Mouse (Mus musculus) lung, adult 2 months (tissue): ENCODE results near the gene Pdcl3. TPM values are rescaled to one million over a fixed set of nuclear protein-coding genes. Genes with fewer than 3 reads are reported as not detected.

Experiments
- DNase-seq: peaks from one replicate; pipeline ENCODE4 v3.0.0; 2022
- H3K4me1 ChIP-seq: fragments of 200-500 bp; 2 replicates; pipeline ENCODE4 v1.6.1; 2011; ENCODE audit warnings: low read length; ENCODE audit not compliant: control insufficient read depth, insufficient read depth
- H3K4me3 ChIP-seq: fragments of 200-500 bp; replicated peaks from 2 replicates; pipeline ENCODE3; 2011; ENCODE audit warnings: low read depth, mild to moderate bottlenecking, control low read depth, low read length; ENCODE audit errors: extremely low read depth
- CTCF ChIP-seq: fragments of 200-500 bp; IDR thresholded peaks from 2 replicates; pipeline ENCODE4 v1.5.1; 2011; ENCODE audit warnings: mild to moderate bottlenecking, low read length, control low read depth; ENCODE audit not compliant: insufficient read depth
- POLR2A ChIP-seq: fragments of 200-500 bp; IDR thresholded peaks from 2 replicates; pipeline ENCODE4 v1.6.1; 2011; ENCODE audit warnings: low read depth, mild to moderate bottlenecking, control low read depth, low read length, borderline replicate concordance; ENCODE audit errors: extremely low read depth
- WGBS: fragments of 180-500 bp; shearing (Covaris S2); methylation state at CpG from one replicate; pipeline ENCODE4 v1.1.7; 2018; 5-methylcytosine and 5-hydroxymethylcytosine counted together
- polyA plus RNA-seq: library from polyadenylated mRNA; depleted of rRNA; stranded (reverse); fragments of >200 nt; gene quantifications from 2 replicates; pipeline ENCODE4 v1.2.3, GENCODE M21; 2012

Gene Pdcl3
- polyA plus RNA-seq, 1 experiment, result 44.5 TPM

DNA sequence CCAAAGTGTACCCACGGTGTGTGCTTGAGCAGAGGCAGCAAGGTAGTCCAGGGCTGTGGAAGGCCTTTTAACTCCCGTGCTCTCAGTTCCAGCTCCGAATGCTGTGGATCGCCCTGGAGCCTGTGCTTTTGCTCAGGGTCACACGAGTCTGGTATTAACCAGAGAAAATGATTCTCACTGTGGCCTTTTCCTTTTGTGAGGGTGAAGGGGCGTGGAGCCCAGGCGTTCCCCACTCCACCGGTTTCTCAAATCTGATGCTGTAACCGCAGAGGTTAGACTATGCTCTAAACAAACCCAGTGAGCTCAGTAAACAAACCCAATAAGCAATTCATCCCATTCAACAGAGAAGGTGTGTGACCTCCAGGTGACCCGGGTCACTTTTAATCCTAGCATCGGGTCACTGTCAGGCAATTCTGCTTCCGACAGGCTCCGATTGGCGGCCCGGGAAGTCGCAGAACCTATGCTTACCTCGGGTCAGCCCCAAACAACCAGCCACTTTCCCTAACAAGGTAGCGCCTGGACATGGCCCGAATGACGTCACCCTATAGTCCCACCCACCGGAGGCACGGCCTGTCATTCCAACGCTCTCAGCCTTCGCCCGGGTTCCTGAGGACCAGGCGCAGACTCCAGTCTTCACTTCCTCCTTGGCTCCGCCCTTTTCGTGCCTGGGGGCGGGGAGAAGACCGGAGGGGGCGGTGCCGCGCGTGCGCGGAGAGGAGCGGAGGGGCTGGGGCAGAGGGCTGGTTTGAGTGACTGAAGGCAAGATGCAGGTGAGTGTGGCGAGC lies 1.9 kb downstream of the Pdcl3 start:
- H3K4me3 ChIP-seq, result peak overlapping the region; percentile 70
- TF ChIP-seq CTCF (no peak), POLR2A (peak; percentile 61; the same call in 1 of the 2 replicates)
- WGBS, result 5% methylated on average over 38 of the region's 38 CpGs
- peak; percentile 99 for DNase-seq
- peaks cover 6% of the 10 kb centered on the region; the same call in 1 of the 2 replicates for H3K4me1 ChIP-seq

DNA sequence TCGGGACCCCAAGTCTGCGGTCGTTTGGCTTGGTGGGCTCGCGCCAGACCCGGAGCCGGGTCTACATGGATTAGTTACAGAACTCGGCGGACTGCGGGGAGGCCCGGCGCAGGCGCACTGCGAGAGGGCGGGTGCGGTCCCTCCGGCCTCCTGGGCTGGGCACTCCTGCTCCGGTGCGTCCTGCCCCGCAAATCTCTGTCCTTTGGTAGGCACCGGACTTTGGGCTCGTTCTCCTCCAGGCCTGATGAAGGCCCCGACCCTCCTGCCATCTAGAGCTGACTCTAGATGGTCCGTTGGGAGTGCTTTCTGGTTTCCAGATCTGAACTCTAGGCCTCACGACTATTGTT lies 2.4 kb downstream of the Pdcl3 start:
- Histone ChIP-seq H3K4me1 (peaks cover 6% of the 10 kb centered on the region; the same call in 1 of the 2 replicates), H3K4me3 (peak overlapping the region; percentile 70)
- TF ChIP-seq CTCF (no peak), POLR2A (0 out of 2 replicates have a peak, but pooled peaks have one; percentile 5)
- DNase-seq, result no peak
- under 1% methylated on average over 25 of the region's 25 CpGs for WGBS

DNA sequence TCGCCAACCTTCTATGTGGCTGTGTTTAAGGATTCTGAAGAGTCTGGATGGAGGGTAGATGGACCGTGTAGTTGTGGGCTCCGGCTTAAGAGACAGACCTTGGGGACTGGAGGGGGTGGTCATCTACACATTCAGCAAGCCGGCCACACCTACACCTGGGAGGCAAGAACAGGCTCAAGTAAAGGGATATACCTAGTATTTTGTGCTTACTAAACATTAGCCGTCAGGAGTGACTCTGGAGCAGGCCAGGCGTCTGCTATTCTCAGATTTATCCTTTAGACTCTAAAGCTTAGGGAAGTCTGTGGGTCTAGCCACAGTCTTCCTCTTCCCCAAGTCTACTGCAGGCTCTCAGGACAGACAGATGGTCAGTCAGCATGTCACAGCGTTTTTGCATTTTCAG lies 2.9 kb downstream of the Pdcl3 start:
- H3K4me3 ChIP-seq, result peak overlapping the region; percentile 70
- WGBS, result 10% methylated on average over 7 of the region's 7 CpGs
- peaks cover 6% of the 10 kb centered on the region; the same call in 1 of the 2 replicates for H3K4me1 ChIP-seq
- no peak for DNase-seq
- TF ChIP-seq CTCF (no peak), POLR2A (no peak)

DNA sequence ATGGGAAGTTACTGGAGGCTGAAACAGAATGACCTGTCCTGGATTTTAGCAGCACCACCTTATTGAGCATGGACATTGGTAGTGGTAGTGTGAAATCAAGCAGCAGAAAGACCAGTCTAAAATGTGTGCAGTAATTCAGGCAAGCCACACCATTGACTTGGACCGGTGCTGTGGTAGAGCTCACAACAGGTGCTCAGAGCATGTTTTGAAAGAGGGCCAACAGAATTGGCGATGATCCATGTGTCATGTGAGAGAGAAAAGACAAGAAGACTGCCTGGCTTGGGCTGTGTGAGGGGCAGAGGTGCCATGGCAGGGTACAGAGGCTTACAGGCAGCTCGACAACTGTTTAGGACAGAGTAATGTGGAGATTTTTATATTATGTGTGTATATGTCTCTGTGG lies 7.0 kb downstream of the Pdcl3 start:
- Histone ChIP-seq H3K4me3 (no peak overlapping the region), H3K4me1 (peaks cover 4% of the 10 kb centered on the region; the same call in 1 of the 2 replicates)
- TF ChIP-seq POLR2A (no peak), CTCF (no peak)
- WGBS, result 68% methylated on average over 3 of the region's 3 CpGs
- DNase-seq, result no peak

DNA sequence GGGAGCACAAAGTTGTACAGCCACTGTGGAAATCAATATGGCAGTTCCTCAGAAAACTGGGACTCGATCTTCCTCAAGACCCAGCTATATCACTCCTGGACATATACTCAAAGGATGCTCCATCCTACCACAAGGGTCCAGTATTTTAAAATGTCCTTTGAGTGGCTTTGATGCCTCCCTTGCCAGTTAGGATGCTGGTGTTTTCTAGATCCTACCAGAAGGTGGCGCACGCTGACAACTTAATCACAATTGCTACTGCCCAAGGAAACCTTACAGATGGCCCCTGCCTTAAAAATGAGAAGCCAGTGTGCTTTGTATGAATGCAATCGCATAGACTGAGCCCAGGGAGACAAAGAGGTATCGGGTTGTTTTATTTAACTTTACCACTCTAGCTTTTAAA lies 15.7 kb downstream of the Pdcl3 start:
- Histone ChIP-seq H3K4me3 (no peak overlapping the region), H3K4me1 (no peaks in the 10 kb centered on the region)
- peak; percentile 62 for DNase-seq
- TF ChIP-seq CTCF (peak; percentile 58), POLR2A (no peak)
- WGBS, result 16% methylated on average over 5 of the region's 5 CpGs

DNA sequence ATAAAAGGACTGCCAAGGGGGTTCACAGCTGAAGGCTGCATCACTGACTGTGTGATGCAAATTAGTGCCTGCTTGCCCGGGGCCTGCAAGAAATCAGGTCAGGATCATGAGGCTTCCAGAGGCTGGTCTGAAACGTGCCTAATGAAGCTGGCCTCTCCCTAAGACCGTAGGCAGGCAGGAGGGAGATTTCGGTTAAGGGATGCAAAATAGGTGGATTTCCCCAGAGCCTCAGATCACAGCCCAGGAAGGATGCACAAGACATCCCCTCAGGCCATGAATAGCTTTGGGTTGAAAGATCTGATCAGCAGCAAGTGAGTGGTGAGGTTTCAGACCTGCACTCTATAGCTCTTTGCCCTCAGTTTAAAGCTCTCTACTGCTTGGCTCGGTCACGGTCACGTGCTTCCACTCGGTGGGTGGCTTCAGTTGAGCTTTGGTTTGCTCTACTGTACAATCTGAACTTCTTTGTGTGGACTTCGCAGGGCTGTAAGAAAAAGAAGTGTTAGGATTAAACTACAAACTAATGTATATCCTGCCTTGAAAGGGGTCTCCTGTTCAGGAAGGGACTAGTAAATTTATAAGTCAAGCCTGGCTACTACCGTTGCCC lies 20.4 kb downstream of the Pdcl3 start:
- DNase-seq, result no peak
- WGBS, result 83% methylated on average over 10 of the region's 10 CpGs
- Histone ChIP-seq H3K4me3 (no peak overlapping the region), H3K4me1 (no peaks in the 10 kb centered on the region)
- TF ChIP-seq CTCF (no peak), POLR2A (no peak)

DNA sequence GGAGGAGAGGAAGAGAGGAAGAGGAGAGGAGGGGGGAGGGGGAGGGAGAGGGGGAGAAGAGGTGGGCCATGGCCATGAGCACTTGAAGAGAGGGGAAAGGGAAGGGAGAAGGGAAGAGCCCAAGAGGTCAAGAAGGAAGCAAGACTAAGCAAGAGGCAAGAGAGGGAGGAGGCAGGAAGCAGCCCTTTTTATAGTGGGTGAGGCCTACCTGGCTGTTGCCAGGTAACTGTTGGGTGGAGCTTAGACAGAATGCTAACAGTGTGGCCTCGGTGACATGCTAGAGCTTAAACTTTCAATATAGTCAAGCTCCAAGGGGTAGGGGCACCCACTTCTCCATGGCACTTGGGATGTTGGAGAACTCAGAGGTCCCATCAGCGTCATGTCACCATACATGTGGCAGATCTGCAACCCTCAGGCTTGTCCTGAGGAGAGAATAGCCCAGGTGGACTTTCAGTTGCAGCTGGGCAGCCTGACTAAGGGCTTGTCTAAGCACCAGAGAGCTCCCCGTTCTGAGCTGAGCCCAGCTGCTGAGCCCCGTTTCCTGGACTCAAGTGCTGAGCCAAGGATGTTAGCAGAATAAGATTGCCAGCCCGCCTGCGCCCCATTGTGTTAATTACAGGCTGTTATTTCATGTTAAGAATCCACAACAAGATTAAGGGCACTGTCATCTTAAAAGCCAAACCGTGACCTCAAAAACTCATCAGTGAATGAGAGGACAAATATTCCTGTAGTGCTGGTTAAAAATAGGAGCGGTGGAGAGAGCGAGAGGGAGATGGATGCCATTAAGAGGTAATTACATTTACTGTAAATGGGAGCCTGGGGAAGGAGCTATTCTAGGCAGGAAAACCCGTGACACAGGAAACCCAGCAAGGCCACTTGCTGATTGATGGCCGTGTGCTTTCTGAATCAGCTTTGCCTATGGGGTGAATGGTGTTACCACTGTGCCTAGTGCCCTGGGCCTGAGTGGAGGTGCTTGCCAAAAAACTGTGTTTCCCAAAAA lies 21.7 kb downstream of the Pdcl3 start:
- Histone ChIP-seq H3K4me3 (no peak overlapping the region), H3K4me1 (no peaks in the 10 kb centered on the region)
- WGBS, result 32% methylated on average over 11 of the region's 11 CpGs
- DNase-seq, result no peak
- TF ChIP-seq POLR2A (no peak), CTCF (no peak)

DNA sequence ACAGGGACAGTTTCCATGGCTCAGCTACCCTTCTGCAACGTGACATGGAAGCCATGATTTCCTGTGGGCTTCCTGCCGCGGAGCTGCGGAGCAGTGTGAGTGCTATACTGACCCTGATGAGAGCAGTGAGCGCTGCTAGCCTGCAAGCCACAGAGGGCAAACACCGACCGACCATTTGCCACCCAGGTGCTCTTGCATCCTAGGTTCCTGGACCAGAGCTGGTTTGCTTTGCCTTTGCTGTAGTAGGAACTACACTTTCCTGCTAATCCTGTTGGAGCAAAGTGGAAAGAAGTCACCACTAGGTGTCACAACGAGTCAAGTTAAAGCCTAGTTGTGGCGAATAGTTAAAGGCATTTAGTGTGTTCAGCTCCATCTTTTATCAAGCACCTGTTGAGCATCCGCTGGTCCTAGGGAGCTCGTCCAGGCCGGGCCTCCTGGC lies 25.2 kb downstream of the Pdcl3 start:
- Histone ChIP-seq H3K4me1 (no peaks in the 10 kb centered on the region), H3K4me3 (no peak overlapping the region)
- DNase-seq, result peak; percentile 43
- 8% methylated on average over 12 of the region's 12 CpGs for WGBS
- TF ChIP-seq POLR2A, result no peak
- TF ChIP-seq CTCF, result peak; percentile 45; the same call in 1 of the 2 replicates

DNA sequence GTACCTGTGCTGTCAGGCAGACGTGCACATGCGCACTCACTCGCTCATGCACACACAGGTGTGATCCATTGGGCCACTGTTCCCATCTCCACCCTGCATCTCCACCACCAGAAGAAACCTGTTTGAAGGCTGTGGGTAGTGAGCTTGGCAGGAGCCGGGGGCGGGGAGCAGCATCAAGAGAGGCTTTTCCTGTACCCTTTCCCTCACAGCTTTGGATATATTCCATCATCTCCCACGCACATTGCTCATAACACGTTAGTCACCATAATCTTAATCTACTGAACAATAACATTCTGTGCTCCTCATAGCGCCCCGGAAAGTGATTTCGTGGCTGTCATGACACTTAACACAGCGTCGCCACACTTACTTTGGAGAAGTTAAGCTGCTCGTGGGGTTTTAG lies 27.2 kb downstream of the Pdcl3 start:
- TF ChIP-seq CTCF, result no peak
- Histone ChIP-seq H3K4me3 (no peak overlapping the region), H3K4me1 (no peaks in the 10 kb centered on the region)
- no peak for DNase-seq
- WGBS, result 78% methylated on average over 13 of the region's 13 CpGs
